Mouse (Mus musculus) embryonic fibroblast, embryonic 13.5 days (primary cell): ENCODE data around the gene Psma7.

ENCODE experiments used
- CTCF ChIP-seq: IDR thresholded peaks from 2 replicates; pipeline ENCODE4 v1.5.1; 2011; ENCODE audit warnings: mild to moderate bottlenecking, control low read depth, low read length, moderate library complexity, borderline replicate concordance; ENCODE audit not compliant: insufficient read depth
- POLR2A ChIP-seq: IDR thresholded peaks from 2 replicates; pipeline ENCODE4 v1.6.1; 2011; ENCODE audit warnings: low read depth, mild to moderate bottlenecking, control low read depth, low read length, moderate library complexity

- TF ChIP-seq CTCF: no peak
- no peak for TF ChIP-seq POLR2A
Observed at GRCm38 (mm10) chr2:180085926-180086636, 43.8 kb upstream of the Psma7 start.
